Mouse (Mus musculus) left cerebral cortex, postnatal 14 days (tissue): ENCODE data around the gene Sox5. TPM values are rescaled to one million over a fixed set of nuclear protein-coding genes. Genes with fewer than 3 reads are reported as not detected.

Experiments used
- DNase-seq, 2 experiments: peaks; one replicate each; pipeline ENCODE4 v3.0.0; 2021 to 2022; ENCODE audit warnings: low spot score in 2 of 2, mixed read lengths in 1 of 2
- intact Hi-C: fragments of 180-260 bp; cut with DNase I; formaldehyde crosslinking; loops from one replicate; pipeline ENCODE4 v1.15.1; 2025
- total RNA-seq, 2 experiments: library from RNA; stranded (reverse); gene quantifications; 2 replicates each; pipeline ENCODE4 v1.2.3; 2021

Sox5 gene
- total RNA-seq, 2 experiments from 2014 or later: 63.8 to 68.3 TPM

GRCm38 (mm10) chr6:144515905-144516304, 265.9 kb downstream of the Sox5 start:
- intact Hi-C loops: no loop called here
- DNase-seq: no peak

DNA sequence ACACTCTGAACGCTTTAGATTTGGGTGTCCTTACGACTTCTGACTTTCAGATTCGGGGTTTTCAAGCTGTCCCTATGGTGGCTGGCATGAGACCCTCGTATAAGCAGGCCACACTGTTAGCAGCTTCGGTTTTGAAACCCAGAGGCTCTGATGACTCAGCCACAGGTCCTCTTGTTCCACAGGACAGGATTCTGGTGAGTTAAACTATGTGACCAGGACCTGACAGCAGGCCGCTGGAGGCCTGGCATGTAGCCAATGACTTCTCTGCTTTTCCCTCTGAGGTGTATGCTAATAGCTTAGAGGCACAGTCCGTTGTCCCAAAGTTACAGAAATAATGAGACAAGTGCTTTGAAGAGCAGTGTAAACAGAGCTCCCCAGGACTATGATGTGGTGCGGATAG, 268.0 kb downstream of the Sox5 start:
- DNase-seq: no peak
- intact Hi-C loops: no loop called here

GRCm38 (mm10) chr6:144511925-144512324, 269.9 kb downstream of the Sox5 start:
- intact Hi-C loops: no loop called here
- no peak for DNase-seq

- intact Hi-C loops: no loop called here
- DNase-seq: peak; percentile 22 to 52
Measured at GRCm38 (mm10) chr6:144510147-144510546, 271.6 kb downstream of the Sox5 start.

GRCm38 (mm10) chr6:144504197-144504551, 277.6 kb downstream of the Sox5 start:
- DNase-seq: no peak
- intact Hi-C loops: no loop called here

- no peak for DNase-seq
- intact Hi-C loops: no loop called here
Measured at GRCm38 (mm10) chr6:144503399-144504196, 278.2 kb downstream of the Sox5 start.

DNA sequence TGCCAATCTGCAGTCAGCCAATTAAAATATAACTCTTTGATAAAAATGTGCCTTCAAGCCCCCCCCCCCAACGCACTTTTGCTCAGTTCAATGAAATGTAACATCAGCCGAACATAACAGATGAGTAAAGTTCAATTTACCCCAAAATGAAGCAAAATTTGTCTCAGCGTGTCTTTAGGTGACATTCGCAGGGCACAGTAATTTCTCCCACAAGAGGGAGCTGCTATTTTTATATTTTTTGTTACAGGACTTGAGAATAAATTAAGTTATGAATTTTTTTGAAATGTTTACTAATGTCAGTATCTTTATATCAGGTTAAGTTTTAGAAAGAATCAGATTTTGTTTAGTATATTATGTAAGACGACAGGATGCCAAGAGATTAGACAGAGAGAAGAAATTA, 280.3 kb downstream of the Sox5 start:
- no peak for DNase-seq

GRCm38 (mm10) chr6:144498177-144498576, 283.6 kb downstream of the Sox5 start:
- no peak for DNase-seq
- intact Hi-C loops: no loop called here

More for the DNA sequence above, 280.3 kb downstream of the Sox5 start:
- intact Hi-C loops: no loop called here

DNA sequence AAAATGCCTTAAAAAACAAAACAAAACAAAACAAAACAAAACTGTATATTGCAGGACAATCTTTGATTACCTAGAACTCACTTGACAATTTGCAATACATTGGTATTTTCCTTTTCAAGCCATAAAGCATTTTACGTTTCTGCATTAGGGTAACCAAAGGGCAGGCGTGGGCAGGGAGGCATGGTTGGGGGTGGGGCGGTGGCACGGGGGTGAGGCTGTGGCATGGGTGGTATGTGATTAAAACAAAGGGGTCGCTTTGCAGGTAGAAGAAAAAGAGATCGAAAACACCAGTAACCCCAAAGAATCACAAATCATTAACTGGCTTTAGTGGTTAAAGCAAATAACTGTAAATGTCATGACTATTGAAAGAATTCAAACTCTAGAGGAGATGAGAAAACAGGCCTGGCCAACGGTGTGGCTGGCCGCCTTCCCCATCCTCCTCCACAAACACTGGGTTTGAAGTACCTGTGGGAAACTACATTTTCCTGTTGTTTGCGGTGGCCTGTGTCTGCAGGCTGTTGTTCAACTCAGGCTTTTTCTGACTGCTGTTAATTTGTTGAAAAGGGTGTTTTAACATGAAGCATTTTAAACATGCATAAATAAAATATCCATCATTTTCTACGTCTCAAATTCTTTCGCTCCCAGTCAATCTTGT, 289.9 kb downstream of the Sox5 start:
- intact Hi-C loops: no loop called here
- no peak for DNase-seq

GRCm38 (mm10) chr6:144490896-144491295, 290.9 kb downstream of the Sox5 start:
- DNase-seq: no peak
- intact Hi-C loops: no loop called here

DNA sequence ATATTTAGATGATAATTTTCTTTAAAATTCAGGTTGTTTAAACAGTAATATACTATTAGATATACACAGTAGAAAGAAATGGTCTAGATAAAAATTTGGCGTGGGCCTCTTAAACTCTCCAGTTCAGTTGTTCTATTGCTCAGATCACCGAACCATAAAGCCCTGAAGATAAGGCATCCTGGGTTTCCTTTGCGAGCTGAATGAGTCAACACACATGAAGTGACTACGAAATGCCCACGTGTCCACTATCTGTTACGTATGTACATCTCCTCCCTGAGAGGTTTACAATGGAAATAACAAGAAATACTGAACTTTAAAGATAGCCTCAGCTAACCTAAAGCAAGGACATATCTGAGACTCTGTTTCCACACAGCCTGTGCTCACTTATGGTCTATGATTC, 296.2 kb downstream of the Sox5 start:
- DNase-seq: no peak
- intact Hi-C loops: no loop called here

DNA sequence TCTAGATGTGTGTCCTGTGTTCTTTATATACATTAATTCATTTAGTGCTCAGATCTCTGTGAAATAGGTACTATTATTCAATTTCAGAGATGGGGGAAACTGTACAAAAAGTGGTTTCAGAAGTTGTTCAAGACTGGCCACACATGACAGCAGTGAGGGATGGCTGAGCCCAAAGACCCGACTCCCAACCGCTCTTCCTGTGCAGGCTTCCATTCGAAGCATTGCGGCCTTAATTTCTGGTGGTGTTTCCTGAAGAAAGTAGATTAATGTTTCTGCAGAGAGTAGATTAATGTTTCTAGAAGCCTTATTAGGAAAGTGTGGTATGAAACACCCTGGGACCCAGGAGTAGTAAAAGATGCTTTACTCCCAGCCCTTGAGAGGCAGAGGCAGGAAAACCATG, 298.6 kb downstream of the Sox5 start:
- DNase-seq: no peak
- intact Hi-C loops: no loop called here

GRCm38 (mm10) chr6:144480648-144481528, 300.9 kb downstream of the Sox5 start:
- intact Hi-C loops: no loop called here

DNA sequence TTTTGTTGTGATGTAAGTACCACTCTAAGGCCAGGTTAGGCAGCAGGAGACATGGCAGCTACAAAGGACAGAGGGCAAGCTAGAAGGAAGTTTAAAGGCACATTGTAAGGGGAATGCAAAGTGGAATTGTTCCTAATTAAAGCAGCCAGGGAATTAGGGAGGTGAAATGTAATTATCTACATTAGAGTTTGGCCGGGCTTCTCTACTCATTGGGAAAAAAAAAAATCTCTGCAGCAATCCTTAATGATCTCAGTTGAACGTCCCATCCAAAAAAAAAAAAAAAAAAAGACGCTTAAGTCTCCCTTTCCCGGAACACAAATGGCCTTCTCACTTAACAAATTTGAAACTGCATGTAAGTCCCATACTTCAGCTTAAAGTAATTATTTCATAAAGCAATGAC, 301.9 kb downstream of the Sox5 start:
- intact Hi-C loops: no loop called here
- DNase-seq: no peak

More at GRCm38 (mm10) chr6:144480648-144481528, 300.9 kb downstream of the Sox5 start:
- no peak for DNase-seq

DNA sequence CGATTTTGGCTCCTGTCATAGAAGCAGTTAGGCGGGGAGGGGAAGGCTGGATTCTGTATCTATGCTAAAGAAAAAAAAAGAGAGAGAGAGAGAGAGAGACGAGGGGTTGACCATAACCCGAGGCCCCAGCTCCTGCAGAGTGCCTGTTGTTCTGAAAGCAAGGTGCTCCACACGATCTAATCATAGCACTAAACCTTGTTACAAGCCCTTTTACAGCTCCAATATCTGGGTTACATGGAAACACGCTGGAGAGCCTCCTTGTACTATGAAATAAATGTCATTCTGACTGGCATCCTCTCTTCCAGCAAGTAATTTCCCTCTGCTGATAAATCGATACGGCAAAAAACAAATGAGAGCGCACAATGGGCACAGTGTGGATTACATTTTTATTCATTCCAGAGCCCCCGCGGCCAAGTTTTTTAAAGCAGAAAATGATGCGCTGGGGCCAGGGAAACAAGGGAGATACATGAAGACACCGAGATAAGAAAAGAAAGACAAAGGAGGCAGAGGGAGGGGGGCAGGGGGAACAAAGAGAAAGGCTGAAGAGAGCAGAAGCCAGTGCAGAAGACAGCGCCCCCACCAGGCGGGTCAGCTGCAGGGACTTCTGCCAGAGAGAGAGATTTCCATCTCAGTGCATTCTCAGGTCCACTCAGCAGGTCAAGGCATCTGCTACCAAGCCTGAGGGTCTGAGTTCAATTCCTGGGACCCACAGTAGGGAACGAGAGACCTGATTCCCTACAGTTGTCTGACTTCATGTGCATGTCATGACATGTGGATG, 304.3 kb downstream of the Sox5 start:
- DNase-seq: no peak
- intact Hi-C loops: no loop called here

DNA sequence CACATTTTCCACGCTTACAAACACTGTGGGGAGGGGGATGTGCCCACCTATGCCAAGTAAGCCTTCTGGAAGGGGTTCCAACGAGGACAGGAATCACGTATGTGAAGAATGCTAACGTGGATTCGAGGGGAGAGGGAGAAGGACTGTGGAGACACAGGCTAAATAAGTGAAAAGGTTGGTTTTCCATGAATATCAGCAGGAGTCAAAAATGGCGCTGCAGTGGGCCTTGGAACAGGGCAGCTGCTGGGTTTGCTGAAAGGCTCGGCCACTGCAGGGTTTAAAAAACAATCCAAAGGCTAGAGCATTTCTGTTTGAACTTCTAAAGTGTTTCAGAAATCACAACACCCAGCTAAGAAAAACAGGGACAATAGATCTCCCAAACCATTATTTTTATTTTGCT, 308.3 kb downstream of the Sox5 start:
- intact Hi-C loops: no loop called here

DNA sequence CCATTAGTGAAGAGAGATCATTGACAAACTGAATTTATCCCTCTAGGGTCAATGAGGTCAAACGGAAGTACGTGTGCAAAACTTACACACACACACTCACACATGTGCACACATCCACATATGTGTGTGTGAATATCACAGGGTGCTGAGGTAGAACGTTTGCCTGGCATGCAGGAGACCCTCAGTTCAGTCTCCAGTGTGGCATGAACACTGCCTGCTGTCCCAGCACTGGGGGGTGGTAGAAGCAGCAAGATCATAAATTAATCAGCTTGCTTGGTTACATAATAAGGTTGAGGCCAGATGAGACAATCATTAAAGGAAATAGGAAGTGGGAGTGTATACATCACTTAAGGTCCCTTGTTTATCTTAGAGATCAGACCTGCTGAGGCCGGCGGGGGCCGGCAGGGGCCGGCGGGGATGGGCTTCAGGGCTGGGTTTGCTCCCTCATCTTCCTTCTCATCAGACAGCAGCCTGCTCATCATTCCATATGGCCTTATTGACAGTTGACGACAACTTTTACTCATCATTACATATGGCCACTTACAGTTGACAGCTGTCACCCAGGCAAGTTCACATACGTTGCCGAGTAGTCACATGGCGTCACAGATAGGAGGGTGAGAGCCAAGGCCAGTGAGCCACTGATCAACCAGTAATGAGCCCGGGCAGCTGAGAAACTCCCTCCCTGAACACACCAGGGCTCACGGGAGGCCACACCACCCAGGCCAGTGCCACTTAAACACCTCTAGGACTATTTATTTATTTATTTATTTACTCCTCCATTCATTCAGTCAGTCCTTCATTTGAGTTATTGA, 309.5 kb downstream of the Sox5 start:
- intact Hi-C loops: no loop called here
- no peak for DNase-seq

More for the DNA sequence above, 308.3 kb downstream of the Sox5 start:
- no peak for DNase-seq

DNA sequence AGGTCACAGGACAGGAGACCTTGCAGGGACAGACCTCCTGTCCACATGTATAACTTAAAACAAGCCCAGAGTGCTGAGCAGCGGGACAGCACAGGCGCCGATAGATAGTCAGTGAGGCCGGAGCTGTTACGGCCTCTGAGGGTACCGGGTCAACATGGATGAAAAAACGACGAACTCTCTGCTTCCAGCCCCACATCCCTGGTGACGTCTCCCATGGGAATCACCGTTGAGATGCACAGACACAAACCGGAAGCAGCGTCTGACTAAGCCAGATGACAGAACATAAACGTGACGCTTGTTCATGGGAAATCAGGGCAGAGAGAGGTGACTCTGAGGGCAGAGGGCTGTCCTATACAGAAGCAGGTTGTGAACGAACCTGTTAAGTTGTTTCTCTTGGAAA, 315.1 kb downstream of the Sox5 start:
- intact Hi-C loops: no loop called here
- DNase-seq: no peak

GRCm38 (mm10) chr6:144463691-144464090, 318.1 kb downstream of the Sox5 start:
- intact Hi-C loops: no loop called here
- no peak for DNase-seq
